Mouse (Mus musculus) erythroblast, embryonic 14.5 days (primary cell): ENCODE data around the gene Ryr2.

ENCODE experiments used
- GATA1 ChIP-seq: IDR thresholded peaks from 2 replicates; pipeline ENCODE4 v1.6.1; 2012; ENCODE audit warnings: low read length, inconsistent platforms, mixed read lengths
- TAL1 ChIP-seq: IDR thresholded peaks from 3 replicates; pipeline ENCODE4 v1.6.1; 2012; ENCODE audit warnings: low read length, inconsistent platforms, mixed read lengths

DNA sequence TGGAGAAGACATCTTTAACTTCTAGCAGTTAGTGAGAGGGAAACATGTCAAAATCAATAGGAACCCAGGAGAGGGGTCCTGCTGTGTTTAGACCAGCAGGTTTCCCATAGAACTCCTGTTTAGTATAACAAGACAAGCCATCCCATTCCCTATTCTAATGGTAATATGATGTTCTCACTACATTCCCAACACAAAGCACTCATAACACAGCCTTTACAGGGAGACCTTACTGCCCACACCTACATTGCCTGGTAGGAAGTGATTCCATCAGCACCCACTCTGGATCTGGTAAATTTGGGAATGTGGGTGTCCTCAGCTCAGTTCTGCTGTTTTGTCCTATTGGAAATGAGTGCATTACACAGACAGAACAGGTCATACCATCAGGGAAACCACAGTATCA lies 127.7 kb downstream of the Ryr2 start:
- TF ChIP-seq GATA1 = no peak
- no peak for TF ChIP-seq TAL1
